28 mouse cellular contexts compared by ENCODE assay signal in genomic region chr7:120163581-120164251, GRCm38 (mm10). TPM values are rescaled to one million over a fixed set of nuclear protein-coding genes. Genes with fewer than 3 reads are reported as not detected.
DNase-seq lines count a peak whose midpoint lies in the region; TF ChIP-seq lines count a peak whose summit lies in the region.
"Had no signal": no experiment of that assay in that cellular context is flagged by ENCODE, and none has a peak within 500 bp of the region (broad histone marks: within the 10 kb centered on the region; RNA-seq: fewer than 3 reads in every experiment).

No protein-coding gene starts in this region.

- no peak overlapping the region for H3K4me3 ChIP-seq in kidney, adult 2 months (ENCODE audit: insufficient read depth, low read depth, low read length)
- no peak overlapping the region for H3K4me3 ChIP-seq in hindbrain, embryonic 10.5 days
- H3K4me3 ChIP-seq: midbrain, embryonic 10.5 days; neural tube, embryonic 15.5 days had no signal

- H3K36me3 ChIP-seq in kidney, adult 2 months (ENCODE audit: control insufficient read depth, insufficient read depth, low read length), result no peaks in the 10 kb centered on the region
- H3K36me3 ChIP-seq in hindbrain, embryonic 10.5 days, result no peaks in the 10 kb centered on the region
- H3K36me3 ChIP-seq: midbrain, embryonic 10.5 days; neural tube, embryonic 15.5 days had no signal

- DNase-seq in heart, postnatal 4 days, result peak; percentile 10
- DNase-seq in heart, postnatal 36 days, result no peak
- DNase-seq in kidney, adult 18-20 months, result peak; percentile 27
- peak; percentile 55 for DNase-seq in kidney, adult 2 months
- peak; percentile 70 for DNase-seq in kidney, postnatal 14 days
- no peak for DNase-seq in hindbrain, embryonic 10.5 days (ENCODE audit: low spot score)
- no peak for DNase-seq in embryo, embryonic 11 days
- DNase-seq: adrenal gland, adult 8-10 months; cerebellum, adult 11-12 months; cerebellum, postnatal 36 days; forebrain, postnatal 0 days; gastrocnemius, postnatal 36 days; lung, postnatal 10 days; thymus, adult 18-20 months; thymus, postnatal 4 days had no signal

- intact Hi-C loops in heart, postnatal 36 days (cut with DNase I), result no loop called here

- H3K27me3 ChIP-seq in kidney, adult 2 months (replicated peaks; ENCODE audit: control insufficient read depth, insufficient read depth, low read length), result no peaks in the 10 kb centered on the region
- no peaks in the 10 kb centered on the region for H3K27me3 ChIP-seq in hindbrain, embryonic 10.5 days (ENCODE audit: insufficient read depth, poor library complexity, severe bottlenecking)
- H3K27me3 ChIP-seq: neural tube, embryonic 15.5 days had no signal

- TF ChIP-seq POLR2A in kidney, adult 2 months (IDR thresholded peaks at IDR 0.05; ENCODE audit: low read depth, low read length), result no peak

- no peak overlapping the region for H3K27ac ChIP-seq in kidney, adult 2 months (ENCODE audit: insufficient read depth, low read depth, low read length)
- no peak overlapping the region for H3K27ac ChIP-seq in hindbrain, embryonic 10.5 days
- H3K27ac ChIP-seq: hindbrain, postnatal 0 days; liver, embryonic 14.5 days; midbrain, embryonic 10.5 days; neural tube, embryonic 15.5 days had no signal

- H3K9me3 ChIP-seq in hindbrain, embryonic 10.5 days, result no peaks in the 10 kb centered on the region
- H3K9me3 ChIP-seq: midbrain, embryonic 10.5 days; neural tube, embryonic 15.5 days had no signal

- 64% methylated on average over 11 of the region's 11 CpGs for WGBS in kidney, adult 2 months
- 91% methylated on average over 11 of the region's 11 CpGs for WGBS in hindbrain, embryonic 10.5 days

- no peak for TF ChIP-seq CTCF in kidney, adult 2 months (conservative IDR thresholded peaks at IDR 0.05; ENCODE audit: insufficient read depth, insufficient read length, low read depth, low read length)

- H3K4me1 ChIP-seq in kidney, adult 2 months (ENCODE audit: control insufficient read depth, insufficient read depth, low read length), result peaks cover 4% of the 10 kb centered on the region; the same call in 1 of the 2 replicates
- H3K4me1 ChIP-seq in hindbrain, embryonic 10.5 days (replicated peaks), result no peaks in the 10 kb centered on the region
- H3K4me1 ChIP-seq: midbrain, embryonic 10.5 days; neural tube, embryonic 15.5 days had no signal

RNA-seq across cellular contexts. Expression of gene Anks4b, which starts 9.9 kb away (rescaled TPM):
- under 1 TPM; 0.11 to 0.12 TPM for total RNA-seq in heart, postnatal 4 days (2021)
- total RNA-seq in heart, postnatal 36 days (2021), result under 1 TPM in 1 of 2 experiments, not detected in 1; 0.19 TPM
- polyA plus RNA-seq in kidney, adult 2 months (2012; rRNA removed), result 10.8 and 15.0 TPM in 2 replicates
- 0.05 and 0.12 TPM in 2 replicates for polyA plus RNA-seq in hindbrain, embryonic 10.5 days (2016; fragmentation: Nextera tagmentation; extraction: Ambion mirVana)
- total RNA-seq: forebrain, postnatal 0 days; hindbrain, postnatal 0 days had no signal
- polyA plus RNA-seq: activated CD4-positive, CD25-positive, alpha-beta regulatory T cell, adult 4 months; C2C12; forebrain, embryonic 11.5 days; hindbrain, postnatal 0 days; midbrain, embryonic 10.5 days; neural tube, embryonic 15.5 days had no signal

RNA-seq across cellular contexts. Expression of gene Zp2, which starts 18.6 kb away (rescaled TPM):
- total RNA-seq in heart, postnatal 4 days (2021), result under 1 TPM; 0.11 to 0.36 TPM
- 1 to 10 TPM in 1 of 2 experiments, under 1 TPM in 1; 0.65 to 1.8 TPM for total RNA-seq in heart, postnatal 36 days (2021)
- not detected in 2 replicates for polyA plus RNA-seq in kidney, adult 2 months (2012; rRNA removed)
- 0.11 TPM in 1 of 2 replicates, not detected in the other for polyA plus RNA-seq in hindbrain, embryonic 10.5 days (2016; fragmentation: Nextera tagmentation; extraction: Ambion mirVana)
- total RNA-seq: adrenal gland, adult 8-10 months; forebrain, postnatal 0 days; hindbrain, postnatal 0 days; left cerebral cortex, postnatal 25 days had no signal
- polyA plus RNA-seq: activated CD4-positive, CD25-positive, alpha-beta regulatory T cell, adult 4 months; C2C12; forebrain, embryonic 11.5 days; heart, embryonic 16.5 days; hindbrain, embryonic 11.5 days; hindbrain, postnatal 0 days; intestine, embryonic 16.5 days; liver, embryonic 14.5 days; midbrain, embryonic 10.5 days; neural tube, embryonic 15.5 days had no signal

RNA-seq across cellular contexts. Expression of gene Crym, which starts 38.2 kb away (rescaled TPM):
- total RNA-seq in heart, postnatal 4 days (2021), result under 1 TPM; 0.45 to 0.63 TPM
- under 1 TPM; 0.27 to 1.00 TPM for total RNA-seq in heart, postnatal 36 days (2021)
- polyA plus RNA-seq in kidney, adult 2 months (2012; rRNA removed), result 30.2 and 30.9 TPM in 2 replicates
- 40.4 and 50.4 TPM in 2 replicates for polyA plus RNA-seq in hindbrain, embryonic 10.5 days (2016; fragmentation: Nextera tagmentation; extraction: Ambion mirVana)
- polyA plus RNA-seq: activated CD4-positive, CD25-positive, alpha-beta regulatory T cell, adult 4 months; C2C12 had no signal

RNA-seq across cellular contexts. Expression of gene Abca14, which starts 40.0 kb away (rescaled TPM):
- total RNA-seq in heart, postnatal 4 days (2021), result under 1 TPM in 1 of 2 experiments, not detected in 1; 0.20 TPM
- total RNA-seq in heart, postnatal 36 days (2021), result not detected
- polyA plus RNA-seq in kidney, adult 2 months (2012; rRNA removed), result 0.03 and 0.06 TPM in 2 replicates
- not detected in 2 replicates for polyA plus RNA-seq in hindbrain, embryonic 10.5 days (2016; fragmentation: Nextera tagmentation; extraction: Ambion mirVana)
- total RNA-seq: gastrocnemius, postnatal 36 days; hindbrain, postnatal 0 days; left cerebral cortex, adult 18-20 months; left cerebral cortex, postnatal 25 days had no signal
- polyA plus RNA-seq: activated CD4-positive, CD25-positive, alpha-beta regulatory T cell, adult 4 months; C2C12; forebrain, embryonic 11.5 days; forebrain, postnatal 0 days; heart, embryonic 16.5 days; hindbrain, embryonic 11.5 days; hindbrain, postnatal 0 days; midbrain, embryonic 10.5 days; neural tube, embryonic 15.5 days; stomach, embryonic 16.5 days had no signal

Comparison
In these comparisons a context has a peak if more than half of its experiments do, and no peak if none do; other contexts are left out.
1. DNase-seq: peak in heart, postnatal 4 days (single experiment), kidney, adult 18-20 months (single experiment), kidney, adult 2 months (single experiment) and kidney, postnatal 14 days (single experiment); none in heart, postnatal 36 days (0 of 2), hindbrain, embryonic 10.5 days (single experiment) and embryo, embryonic 11 days (single experiment).